Comparison of ENCODE assay signal across 26 mouse cellular contexts in genomic region chr9:111095710-111096109, GRCm38 (mm10). TPM values are rescaled to one million over a fixed set of nuclear protein-coding genes. Genes with fewer than 3 reads are reported as not detected.
DNase-seq lines count a peak whose midpoint lies in the region; ATAC-seq and TF ChIP-seq lines count a peak whose summit lies in the region.
"Had no signal": no experiment of that assay in that cellular context is flagged by ENCODE, and none has a peak within 500 bp of the region (broad histone marks: within the 10 kb centered on the region; RNA-seq: fewer than 3 reads in every experiment).

No protein-coding gene starts in this region.

- H3K79me2 ChIP-seq in macrophage (ENCODE audit: inconsistent target) = no peaks in the 10 kb centered on the region

- no peaks in the 10 kb centered on the region for H3K27me3 ChIP-seq in kidney, embryonic 15.5 days
- no peaks in the 10 kb centered on the region for H3K27me3 ChIP-seq in intestine, embryonic 16.5 days (replicated peaks; ENCODE audit: control insufficient read depth, insufficient read depth, low read length)
- H3K27me3 ChIP-seq in hindbrain, embryonic 16.5 days (replicated peaks; ENCODE audit: control insufficient read depth, insufficient read depth, low read length) = no peaks in the 10 kb centered on the region
- H3K27me3 ChIP-seq: embryonic facial prominence, embryonic 12.5 days; embryonic facial prominence, embryonic 15.5 days; hindbrain, embryonic 12.5 days; hindbrain, embryonic 15.5 days had no signal

- DNase-seq in kidney, adult 8-10 months = no peak
- DNase-seq: adrenal gland, postnatal 10 days; adrenal gland, postnatal 36 days; cerebellum, adult 11-12 months; cerebellum, adult 8-10 months; cerebellum, postnatal 14 days; forebrain, postnatal 0 days; gastrocnemius, adult 2 months; gastrocnemius, postnatal 14 days; heart, adult 2 months; heart, postnatal 10 days; heart, postnatal 36 days; kidney, adult 11 months had no signal

- TF ChIP-seq CTCF in bone marrow macrophage, adult 2 months (IDR thresholded peaks at IDR 0.05; ENCODE audit: low read depth, low read length) = no peak

- no peak overlapping the region for H3K4me2 ChIP-seq in kidney, embryonic 15.5 days
- H3K4me2 ChIP-seq in intestine, embryonic 16.5 days (ENCODE audit: low read depth, low read length) = no peak overlapping the region
- no peak overlapping the region for H3K4me2 ChIP-seq in hindbrain, embryonic 16.5 days (ENCODE audit: low read length)
- H3K4me2 ChIP-seq: embryonic facial prominence, embryonic 12.5 days; embryonic facial prominence, embryonic 15.5 days; hindbrain, embryonic 12.5 days; hindbrain, embryonic 15.5 days had no signal

- ATAC-seq in kidney, embryonic 15.5 days (replicated peaks; ENCODE audit: low FRiP score) = no peak
- peak; percentile 34; the same call in 1 of the 2 replicates for ATAC-seq in monocyte, adult 5-6 weeks (replicated peaks; ENCODE audit: insufficient number of reproducible peaks, low FRiP score, low TSS enrichment, poor library complexity, severe bottlenecking)
- ATAC-seq in intestine, embryonic 16.5 days = no peak
- no peak for ATAC-seq in inflammation-experienced regulatory T-cells, adult 6 months
- no peak for ATAC-seq in hindbrain, embryonic 16.5 days
- ATAC-seq: forebrain, embryonic 14.5 days; forebrain, postnatal 0 days had no signal

- H3K27ac ChIP-seq in kidney, embryonic 15.5 days = 0 out of 2 replicates have a peak overlapping the region, but pooled peaks have one; percentile 43
- H3K27ac ChIP-seq in bone marrow macrophage, adult 2 months (ENCODE audit: insufficient read depth, low read depth, low read length) = peak overlapping the region; percentile 49; the same call in 1 of the 2 replicates
- H3K27ac ChIP-seq in macrophage = peak overlapping the region; percentile 54
- H3K27ac ChIP-seq in intestine, embryonic 16.5 days (ENCODE audit: low read length) = no peak overlapping the region
- H3K27ac ChIP-seq in hindbrain, embryonic 16.5 days (ENCODE audit: low read depth, low read length) = no peak overlapping the region
- H3K27ac ChIP-seq: embryonic facial prominence, embryonic 12.5 days; embryonic facial prominence, embryonic 15.5 days; gastrocnemius, adult 2 months; heart, adult 2 months; heart, embryonic 10.5 days; hindbrain, embryonic 12.5 days; hindbrain, embryonic 15.5 days had no signal

- no peak for TF ChIP-seq POLR2A in bone marrow macrophage, adult 2 months (IDR thresholded peaks at IDR 0.05; ENCODE audit: borderline replicate concordance, low read depth, low read length)

- 66% methylated on average over 7 of the region's 7 CpGs for WGBS in kidney, embryonic 15.5 days
- 44% methylated on average over 7 of the region's 7 CpGs for WGBS in macrophage (ENCODE audit: missing documents)
- 82% methylated on average over 7 of the region's 7 CpGs for WGBS in intestine, embryonic 16.5 days
- WGBS in hindbrain, embryonic 16.5 days = 86% methylated on average over 7 of the region's 7 CpGs

- peaks cover 18% of the 10 kb centered on the region for H3K4me1 ChIP-seq in kidney, embryonic 15.5 days
- peaks cover 24% of the 10 kb centered on the region for H3K4me1 ChIP-seq in bone marrow macrophage, adult 2 months (ENCODE audit: control insufficient read depth, insufficient read depth, low read length)
- peaks cover 9% of the 10 kb centered on the region for H3K4me1 ChIP-seq in intestine, embryonic 16.5 days (ENCODE audit: control insufficient read depth, insufficient read depth, low read length)
- H3K4me1 ChIP-seq in hindbrain, embryonic 16.5 days (ENCODE audit: control insufficient read depth, insufficient read depth, low read depth, low read length) = no peaks in the 10 kb centered on the region
- H3K4me1 ChIP-seq: embryonic facial prominence, embryonic 15.5 days; hindbrain, embryonic 12.5 days; hindbrain, embryonic 15.5 days had no signal

- no peaks in the 10 kb centered on the region for H3K9me3 ChIP-seq in kidney, embryonic 15.5 days (replicated peaks)
- no peaks in the 10 kb centered on the region for H3K9me3 ChIP-seq in intestine, embryonic 16.5 days (ENCODE audit: control insufficient read depth, low read length)
- H3K9me3 ChIP-seq in hindbrain, embryonic 16.5 days (ENCODE audit: control insufficient read depth, low read length) = no peaks in the 10 kb centered on the region
- H3K9me3 ChIP-seq: embryonic facial prominence, embryonic 12.5 days; embryonic facial prominence, embryonic 15.5 days; heart, embryonic 10.5 days; hindbrain, embryonic 12.5 days; hindbrain, embryonic 15.5 days had no signal

- H3K4me3 ChIP-seq in kidney, embryonic 15.5 days (replicated peaks) = no peak overlapping the region
- H3K4me3 ChIP-seq in bone marrow macrophage, adult 2 months (ENCODE audit: insufficient read depth, low read length) = no peak overlapping the region
- H3K4me3 ChIP-seq in macrophage (ENCODE audit: inconsistent target) = no peak overlapping the region
- no peak overlapping the region for H3K4me3 ChIP-seq in intestine, embryonic 16.5 days (ENCODE audit: low read length)
- H3K4me3 ChIP-seq in hindbrain, embryonic 16.5 days (ENCODE audit: low read length) = no peak overlapping the region
- H3K4me3 ChIP-seq: embryonic facial prominence, embryonic 12.5 days; embryonic facial prominence, embryonic 15.5 days; gastrocnemius, adult 2 months; heart, adult 2 months; heart, embryonic 10.5 days; hindbrain, embryonic 12.5 days; hindbrain, embryonic 15.5 days had no signal

- no peak overlapping the region for H3K9ac ChIP-seq in kidney, embryonic 15.5 days
- no peak overlapping the region for H3K9ac ChIP-seq in intestine, embryonic 16.5 days (ENCODE audit: low read depth, low read length)
- no peak overlapping the region for H3K9ac ChIP-seq in hindbrain, embryonic 16.5 days (ENCODE audit: low read depth, low read length)
- H3K9ac ChIP-seq: embryonic facial prominence, embryonic 12.5 days; embryonic facial prominence, embryonic 15.5 days; forebrain, postnatal 0 days; hindbrain, embryonic 12.5 days; hindbrain, embryonic 15.5 days had no signal

- H3K36me3 ChIP-seq in kidney, embryonic 15.5 days = no peaks in the 10 kb centered on the region
- no peaks in the 10 kb centered on the region for H3K36me3 ChIP-seq in macrophage (ENCODE audit: inconsistent target)
- no peaks in the 10 kb centered on the region for H3K36me3 ChIP-seq in intestine, embryonic 16.5 days (ENCODE audit: control insufficient read depth, insufficient read depth, low read length)
- no peaks in the 10 kb centered on the region for H3K36me3 ChIP-seq in hindbrain, embryonic 16.5 days (ENCODE audit: control insufficient read depth, insufficient read depth, low read length)
- H3K36me3 ChIP-seq: embryonic facial prominence, embryonic 12.5 days; embryonic facial prominence, embryonic 15.5 days; heart, embryonic 10.5 days; hindbrain, embryonic 12.5 days; hindbrain, embryonic 15.5 days had no signal

RNA-seq across cellular contexts. Expression of gene Lrrfip2, which starts 21.7 kb away (rescaled TPM):
- polyA plus RNA-seq in kidney, embryonic 15.5 days (2015; fragmentation: Nextera tagmentation; extraction: Ambion mirVana) = 35.9 and 37.9 TPM in 2 replicates
- polyA plus RNA-seq in bone marrow macrophage, adult 2 months (2012; ENCODE audit: insufficient read depth, insufficient read length, missing spikeins) = 67.7 and 71.5 TPM in 2 replicates
- total RNA-seq in macrophage (2018; cell fraction: chromatin; rRNA removed) = 1,000 to 10,000 TPM in 3 of 26 experiments, 100 to 1,000 TPM in 23; 125 to 1,240 (median 267) TPM
- 10 to 100 TPM; 33.5 to 87.4 (median 42.4) TPM for total RNA-seq in macrophage (2018; cell fraction: cytosol; rRNA removed)
- 100 to 1,000 TPM in 19 of 26 experiments, 10 to 100 TPM in 7; 62.8 to 669 (median 140) TPM for total RNA-seq in macrophage (2018; cell fraction: nucleus; rRNA removed)
- polyA plus RNA-seq in macrophage (2018) = 36.3 to 65.4 TPM (median 49.8 TPM) in 3 replicates
- total RNA-seq in monocyte, adult 5-6 weeks (2017) = 154 to 232 TPM (median 168 TPM) in 3 replicates
- 38.4 and 39.4 TPM in 2 replicates for polyA plus RNA-seq in intestine, embryonic 16.5 days (2015; fragmentation: Nextera tagmentation; extraction: Ambion mirVana)
- 10 to 100 TPM in 2 of 3 experiments, 1 to 10 TPM in 1; 8.4 to 17.2 (median 17.0) TPM for polyA plus RNA-seq in inflammation-experienced regulatory T-cells, adult 6 months (2017; shearing (Covaris generic))
- polyA plus RNA-seq in hindbrain, embryonic 16.5 days (2015; fragmentation: Nextera tagmentation; extraction: Ambion mirVana) = 46.5 and 47.1 TPM in 2 replicates

RNA-seq across cellular contexts. Expression of gene Ccrl2, which starts 38.4 kb away (rescaled TPM):
- polyA plus RNA-seq in kidney, embryonic 15.5 days (2015; fragmentation: Nextera tagmentation; extraction: Ambion mirVana) = 1.3 TPM in 2 replicates
- 5.8 and 7.2 TPM in 2 replicates for polyA plus RNA-seq in bone marrow macrophage, adult 2 months (2012; ENCODE audit: insufficient read depth, insufficient read length, missing spikeins)
- total RNA-seq in macrophage (2018; cell fraction: chromatin; rRNA removed) = 100 to 1,000 TPM in 13 of 26 experiments, 10 to 100 TPM in 12, 1 to 10 TPM in 1; 4.7 to 335 (median 104) TPM
- 100 to 1,000 TPM in 18 of 26 experiments, 10 to 100 TPM in 8; 20.3 to 945 (median 250) TPM for total RNA-seq in macrophage (2018; cell fraction: cytosol; rRNA removed)
- 100 to 1,000 TPM in 20 of 26 experiments, 10 to 100 TPM in 6; 11.1 to 700 (median 492) TPM for total RNA-seq in macrophage (2018; cell fraction: nucleus; rRNA removed)
- 9.4 to 36.5 TPM (median 19.8 TPM) in 3 replicates for polyA plus RNA-seq in macrophage (2018)
- 45.5 to 87.2 TPM (median 46.4 TPM) in 3 replicates for total RNA-seq in monocyte, adult 5-6 weeks (2017)
- 1.9 and 2.5 TPM in 2 replicates for polyA plus RNA-seq in intestine, embryonic 16.5 days (2015; fragmentation: Nextera tagmentation; extraction: Ambion mirVana)
- polyA plus RNA-seq in inflammation-experienced regulatory T-cells, adult 6 months (2017; shearing (Covaris generic)) = 10 to 100 TPM; 15.0 to 18.1 (median 17.3) TPM
- polyA plus RNA-seq in hindbrain, embryonic 16.5 days (2015; fragmentation: Nextera tagmentation; extraction: Ambion mirVana) = 0.86 and 1.2 TPM in 2 replicates

Comparison
In these comparisons a context has a peak if more than half of its experiments do, and no peak if none do; other contexts are left out.
1. H3K27ac ChIP-seq: peak in kidney, embryonic 15.5 days (single experiment), bone marrow macrophage, adult 2 months (single experiment) and macrophage (single experiment); none in intestine, embryonic 16.5 days (single experiment) and hindbrain, embryonic 16.5 days (single experiment).